Mouse (Mus musculus) liver, postnatal 0 days (tissue): ENCODE measurements around the gene Fam240a. TPM values are rescaled to one million over a fixed set of nuclear protein-coding genes. Genes with fewer than 3 reads are reported as not detected.

ENCODE experiments used
- ATAC-seq: fragments of 200-750 bp; cut with Nextera tagmentation; 2 replicates; pipeline ENCODE4 v1.8.0; 2017; ENCODE audit warnings: mild to moderate bottlenecking, moderate library complexity
- DNase-seq: peaks from one replicate; pipeline ENCODE4 v3.0.0-alpha.2; 2016
- H3K27ac ChIP-seq: fragments of 300-500 bp; sonication (generic); 2 replicates; pipeline ENCODE4 v1.5.1; 2014; ENCODE audit warnings: antibody characterized with exemption, moderate library complexity, mild to moderate bottlenecking, low read depth
- H3K27me3 ChIP-seq: fragments of 300-500 bp; sonication (generic); 2 replicates; pipeline ENCODE4 v1.6.1; 2014; ENCODE audit warnings: low read length, control low read depth, mixed read lengths; ENCODE audit not compliant: insufficient read depth
- H3K36me3 ChIP-seq: fragments of 300-500 bp; sonication (generic); replicated peaks from 2 replicates; pipeline ENCODE4 v1.6.1; 2014; ENCODE audit warnings: mild to moderate bottlenecking, control low read depth, low read length, moderate library complexity, mixed read lengths; ENCODE audit not compliant: insufficient read depth
- H3K4me1 ChIP-seq: fragments of 300-500 bp; sonication (generic); 2 replicates; pipeline ENCODE4 v1.6.1; 2014; ENCODE audit warnings: antibody characterized with exemption, mild to moderate bottlenecking, control low read depth; ENCODE audit not compliant: insufficient read depth
- H3K4me2 ChIP-seq: fragments of 300-500 bp; sonication (generic); 2 replicates; pipeline ENCODE4 v1.6.1; 2014; ENCODE audit warnings: low read depth, mild to moderate bottlenecking, low read length, moderate library complexity, mixed read lengths
- H3K4me3 ChIP-seq: fragments of 300-500 bp; sonication (generic); 2 replicates; pipeline ENCODE4 v1.5.1; 2014; ENCODE audit warnings: low read depth, low read length
- H3K9ac ChIP-seq: fragments of 300-500 bp; sonication (generic); replicated peaks from 2 replicates; pipeline ENCODE4 v1.6.1; 2014; ENCODE audit warnings: mild to moderate bottlenecking, moderate library complexity
- H3K9me3 ChIP-seq: fragments of 300-500 bp; sonication (generic); 2 replicates; pipeline ENCODE4 v1.6.1; 2016; ENCODE audit warnings: mild to moderate bottlenecking, control low read depth, low read length, mixed read lengths
- CTCF ChIP-seq: sonication (generic); IDR thresholded peaks from 2 replicates; pipeline ENCODE4 v1.5.1; 2016; ENCODE audit warnings: antibody characterized with exemption, low read depth
- EP300 ChIP-seq: IDR thresholded peaks from 2 replicates; pipeline ENCODE4 v1.6.1; 2016; ENCODE audit warnings: antibody characterized with exemption, low read depth, mild to moderate bottlenecking
- whole genome bisulfite sequencing: fragments of 180-500 bp; shearing (Covaris S2); extraction: QIAGEN DNeasy Blood & Tissue Kit; methylation state at CpG from one replicate; pipeline ENCODE4 v1.1.7; 2014; ENCODE audit not compliant: insufficient replicate concordance; 5-methylcytosine and 5-hydroxymethylcytosine counted together
- microRNA-seq: library from miRNA; unstranded; fragments of <30 nt; microRNA quantifications from one replicate; pipeline ENCODE4, GENCODE M21; 2016
- polyA plus RNA-seq: library from polyadenylated mRNA; unstranded; fragments of >200 nt; fragmentation: Nextera tagmentation; extraction: Ambion mirVana; gene quantifications from 2 replicates; pipeline ENCODE4 v1.2.1, GENCODE M21; 2015

Fam240a gene
- polyA plus RNA-seq, 1 experiment from 2014 or later: not detected

DNA sequence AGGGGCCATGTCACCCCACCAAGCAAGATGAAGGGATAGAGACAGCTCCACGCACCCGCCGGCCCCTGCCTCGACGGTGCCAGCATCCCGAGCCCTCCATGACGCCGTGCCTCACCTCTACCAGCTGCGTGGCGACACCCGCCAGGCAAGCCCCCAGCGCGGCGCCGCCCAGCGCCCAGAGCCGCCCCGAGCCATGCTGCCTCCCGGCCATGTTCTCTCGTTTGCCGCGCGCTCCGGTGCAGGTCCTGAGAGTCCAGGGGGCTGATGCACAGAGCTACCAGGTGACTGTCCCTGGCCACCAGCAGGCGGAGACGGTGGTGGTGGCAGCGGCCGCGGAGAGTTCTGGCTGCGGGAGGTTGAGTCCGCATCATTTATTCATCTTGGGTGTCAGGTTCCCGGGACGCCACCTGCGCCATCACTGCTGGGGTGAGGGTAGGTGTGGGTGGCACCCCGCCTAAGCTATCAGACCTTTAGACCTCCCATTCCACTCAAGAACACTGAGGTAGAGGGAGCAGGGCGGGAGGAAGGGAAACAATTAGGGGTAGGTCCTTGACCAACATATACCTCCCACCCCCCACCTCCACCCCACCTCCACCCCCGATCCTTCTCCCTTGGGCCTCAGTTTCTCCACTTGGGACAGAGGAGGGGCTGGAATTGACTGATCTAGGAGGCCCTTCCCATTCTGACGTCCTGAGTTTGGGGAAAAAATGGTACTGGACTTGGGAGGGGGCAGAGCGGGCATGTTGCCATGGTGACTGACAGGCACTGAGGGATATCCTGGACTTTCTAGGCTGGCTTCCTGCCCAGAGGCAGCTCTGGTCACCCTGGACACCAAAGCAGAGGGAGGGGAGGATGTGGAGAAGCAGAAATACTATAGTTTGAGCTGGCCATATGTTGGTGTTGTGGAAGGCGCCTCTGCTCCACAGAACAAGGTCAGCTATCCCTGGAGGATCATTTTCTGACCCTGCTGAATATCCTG is 42.7 kb downstream of the Fam240a start:
- ATAC-seq (no peak), DNase-seq (peak; percentile 51)
- H3K9me3 ChIP-seq: no peaks in the 10 kb centered on the region
- peak overlapping the region; percentile 26; the same call in 1 of the 2 replicates for H3K4me2 ChIP-seq
- H3K4me1 ChIP-seq: peaks cover 17% of the 10 kb centered on the region; the same call in 1 of the 2 replicates
- no peak overlapping the region for H3K9ac ChIP-seq
- TF ChIP-seq EP300 (no peak), CTCF (no peak)
- no peak overlapping the region for H3K4me3 ChIP-seq
- no peaks in the 10 kb centered on the region for H3K36me3 ChIP-seq
- WGBS: 21% methylated on average over 40 of the region's 40 CpGs
- 0 out of 2 replicates have a peak overlapping the region, but pooled peaks have one; percentile 0 for H3K27ac ChIP-seq
- H3K27me3 ChIP-seq: 0 out of 2 replicates have a peak, but pooled peaks cover 4% of the 10 kb centered on the region

DNA sequence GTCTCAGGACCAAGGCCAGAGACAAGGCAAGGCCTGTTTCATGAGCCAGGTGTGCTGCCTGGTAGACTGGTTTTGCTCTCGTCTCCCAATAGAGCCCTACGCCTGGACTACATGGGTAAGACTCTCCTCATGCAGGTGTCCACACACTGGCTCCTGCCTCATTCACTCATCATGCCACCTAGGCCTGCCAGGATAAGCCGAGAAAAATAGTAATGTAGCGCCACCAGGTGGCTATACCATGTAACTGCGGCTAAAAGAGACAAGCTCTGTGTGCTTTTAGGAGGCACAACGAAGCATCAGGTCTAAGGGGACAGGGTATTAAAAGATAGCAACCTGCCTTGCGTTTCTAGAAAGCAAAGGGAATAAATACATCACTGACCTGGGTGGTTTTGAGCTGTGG is 45.6 kb downstream of the Fam240a start:
- DNase-seq: peak; percentile 70
- no peaks in the 10 kb centered on the region for H3K9me3 ChIP-seq
- peak; percentile 92 for TF ChIP-seq CTCF
- no peak for TF ChIP-seq EP300
- peaks cover 13% of the 10 kb centered on the region; the same call in 1 of the 2 replicates for H3K4me1 ChIP-seq
- WGBS: 17% methylated on average over 7 of the region's 7 CpGs
- H3K4me3 ChIP-seq: no peak overlapping the region
- H3K4me2 ChIP-seq: no peak overlapping the region
- H3K9ac ChIP-seq: no peak overlapping the region
- H3K27me3 ChIP-seq: 0 out of 2 replicates have a peak, but pooled peaks cover 4% of the 10 kb centered on the region
- H3K27ac ChIP-seq: no peak overlapping the region
- H3K36me3 ChIP-seq: no peaks in the 10 kb centered on the region
- no peak for ATAC-seq

Small RNA genes lying within 50 kb of the gene (microRNA-seq; reads per million reads assigned to microRNA genes)
- gene Gm24269: not detected

Other genes with a start within 250 kb of the Fam240a start
- gene Myl3, start 175.0 kb downstream of the Fam240a start, polyA plus RNA-seq: 0.52 and 2.0 TPM in 2 replicates
- gene Pth1r, start 169.7 kb downstream of the Fam240a start, polyA plus RNA-seq: 5.2 and 5.3 TPM in 2 replicates
- gene Prss42, start 118.7 kb downstream of the Fam240a start, polyA plus RNA-seq: not detected in 2 replicates
- gene Prss44, start 102.9 kb downstream of the Fam240a start, polyA plus RNA-seq: not detected in 2 replicates
- gene Prss43, start 90.2 kb downstream of the Fam240a start, polyA plus RNA-seq: not detected in 2 replicates
- gene Prss45, start 82.3 kb downstream of the Fam240a start, polyA plus RNA-seq: not detected in 2 replicates
- not detected in 2 replicates for gene Prss46, start 72.4 kb downstream of the Fam240a start, polyA plus RNA-seq
- gene Prss50, start 58.9 kb downstream of the Fam240a start, polyA plus RNA-seq: 9.2 and 10.3 TPM in 2 replicates
- 2.2 TPM in 2 replicates for gene Als2cl, start 37.0 kb downstream of the Fam240a start, polyA plus RNA-seq
- gene Tmie, start 36.7 kb downstream of the Fam240a start, polyA plus RNA-seq: 5.4 and 6.0 TPM in 2 replicates
- not detected in 2 replicates for gene Tdgf1, start 29.3 kb upstream of the Fam240a start, polyA plus RNA-seq
- 0.13 and 0.38 TPM in 2 replicates for gene Lrrc2, start 34.7 kb upstream of the Fam240a start, polyA plus RNA-seq
- gene Rtp3, start 73.7 kb upstream of the Fam240a start, polyA plus RNA-seq: 11.6 and 14.6 TPM in 2 replicates
- 235 and 247 TPM in 2 replicates for gene Ltf, start 102.4 kb upstream of the Fam240a start, polyA plus RNA-seq
- gene Ccrl2, start 140.7 kb upstream of the Fam240a start, polyA plus RNA-seq: 7.4 and 8.4 TPM in 2 replicates
- gene Lrrfip2, start 200.7 kb upstream of the Fam240a start, polyA plus RNA-seq: 18.4 and 18.5 TPM in 2 replicates